Mouse (Mus musculus) small intestine, adult 2 months (tissue): ENCODE data around the gene Cnr2. TPM values are rescaled to one million over a fixed set of nuclear protein-coding genes. Genes with fewer than 3 reads are reported as not detected.

Experiments used
- H3K27ac ChIP-seq: fragments of 200-500 bp; 2 replicates; pipeline ENCODE4 v1.5.1; 2012; ENCODE audit warnings: low read depth, low read length, control low read depth, inconsistent platforms; ENCODE audit not compliant: insufficient read depth
- H3K27me3 ChIP-seq: fragments of 200-500 bp; 2 replicates; pipeline ENCODE4 v1.6.1; 2012; ENCODE audit warnings: mild to moderate bottlenecking, moderate library complexity, low read length, inconsistent platforms; ENCODE audit not compliant: control insufficient read depth, insufficient read depth
- H3K36me3 ChIP-seq: fragments of 200-500 bp; 2 replicates; pipeline ENCODE4 v1.6.1; 2012; ENCODE audit warnings: mild to moderate bottlenecking, low read length, control low read depth, inconsistent platforms; ENCODE audit not compliant: control insufficient read depth, insufficient read depth
- H3K4me1 ChIP-seq: fragments of 200-500 bp; 2 replicates; pipeline ENCODE4 v1.6.1; 2012; ENCODE audit warnings: low read length, inconsistent platforms, mixed read lengths; ENCODE audit not compliant: control insufficient read depth, insufficient read depth, insufficient read length
- H3K4me3 ChIP-seq: fragments of 200-500 bp; 2 replicates; pipeline ENCODE4 v1.5.1; 2012; ENCODE audit warnings: low read depth, mild to moderate bottlenecking, control low read depth, inconsistent platforms, low read length, moderate library complexity
- CTCF ChIP-seq: fragments of 200-500 bp; IDR thresholded peaks from 2 replicates; pipeline ENCODE4 v1.5.1; 2012; ENCODE audit warnings: low read depth, mild to moderate bottlenecking, control low read depth, inconsistent platforms, low read length, moderate library complexity, mixed read lengths; ENCODE audit not compliant: insufficient replicate concordance, insufficient read length; ENCODE audit errors: extremely low read depth
- POLR2A ChIP-seq: fragments of 200-500 bp; IDR thresholded peaks from 2 replicates; pipeline ENCODE4 v1.6.1; 2012; ENCODE audit warnings: low read depth, mild to moderate bottlenecking, control low read depth, inconsistent platforms, low read length, moderate library complexity
- WGBS: fragments of 180-500 bp; shearing (Covaris S2); methylation state at CpG from one replicate; pipeline ENCODE4 v1.1.7; 2018; 5-methylcytosine and 5-hydroxymethylcytosine counted together
- polyA plus RNA-seq: library from polyadenylated mRNA; depleted of rRNA; stranded (reverse); fragments of >200 nt; gene quantifications from 2 replicates; pipeline ENCODE4 v1.2.3, GENCODE M21; 2012; rRNA removed

The Cnr2 gene
- polyA plus RNA-seq = 1.0 and 1.1 TPM in 2 replicates

DNA sequence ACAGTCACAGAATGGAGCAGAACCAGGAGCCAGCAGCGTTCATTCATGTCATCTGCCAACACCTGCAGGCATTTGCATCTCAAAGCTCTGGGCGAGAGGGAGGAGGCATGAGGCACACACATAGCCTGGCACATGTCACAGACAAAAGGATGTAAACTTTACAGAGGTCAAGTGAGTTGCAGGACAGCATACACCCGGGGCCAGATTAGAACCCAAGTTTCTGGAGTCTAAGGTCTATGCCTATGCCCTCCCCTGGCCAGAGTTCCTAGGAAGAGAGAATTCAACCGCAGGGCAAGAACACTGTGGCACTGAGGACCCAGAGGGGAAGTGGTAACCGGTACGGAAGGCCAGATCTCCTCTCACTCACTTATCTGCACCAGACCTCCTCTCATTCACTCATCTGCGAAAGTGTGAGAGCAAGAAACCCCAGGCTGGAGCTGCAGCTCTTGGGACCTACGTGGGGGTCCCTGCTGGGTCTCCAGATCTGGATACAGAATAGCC is at the start of gene Cnr2:
Gene Cnr2, plus strand, starts transcription at position 324 of the 501 bp plus-strand sequence.
- H3K27ac ChIP-seq = no peak within 1 kb of the TSS
- peak within 1 kb of the TSS; percentile 42 for H3K4me3 ChIP-seq
- H3K4me1 ChIP-seq = peaks cover 3% of the 10 kb centered on the region; the same call in 1 of the 2 replicates
- H3K27me3 ChIP-seq = no peaks in the 10 kb centered on the region
- no peak for TF ChIP-seq POLR2A
- TF ChIP-seq CTCF = no peak
- 68% methylated on average over 8 of the region's 8 CpGs for WGBS
- H3K36me3 ChIP-seq = no peaks in the 10 kb centered on the region

DNA sequence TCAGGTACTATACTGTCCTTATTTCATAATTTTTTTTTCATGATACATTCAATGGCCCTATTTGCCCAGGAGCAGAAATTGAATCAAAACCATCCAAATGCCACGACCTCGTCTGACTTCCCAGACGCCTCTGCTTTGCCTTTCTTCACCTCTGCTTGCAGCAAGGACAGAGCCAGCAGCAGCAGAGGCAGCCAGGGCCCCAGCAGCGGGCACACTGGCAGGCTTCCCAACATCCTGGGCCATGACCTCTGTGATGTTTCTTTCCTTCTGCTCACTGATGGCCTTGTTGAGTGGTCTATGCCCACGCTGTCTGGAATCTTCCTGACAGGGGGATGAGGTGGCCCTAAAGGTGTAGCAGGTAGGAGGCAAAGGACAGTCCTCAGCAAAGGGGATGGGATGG is 47.6 kb upstream of the Cnr2 start:
- H3K4me3 ChIP-seq = no peak overlapping the region
- H3K4me1 ChIP-seq = no peaks in the 10 kb centered on the region
- no peaks in the 10 kb centered on the region for H3K27me3 ChIP-seq
- 69% methylated on average over 5 of the region's 5 CpGs for WGBS
- H3K27ac ChIP-seq = no peak overlapping the region
- TF ChIP-seq CTCF (no peak), POLR2A (no peak)
- H3K36me3 ChIP-seq = no peaks in the 10 kb centered on the region

DNA sequence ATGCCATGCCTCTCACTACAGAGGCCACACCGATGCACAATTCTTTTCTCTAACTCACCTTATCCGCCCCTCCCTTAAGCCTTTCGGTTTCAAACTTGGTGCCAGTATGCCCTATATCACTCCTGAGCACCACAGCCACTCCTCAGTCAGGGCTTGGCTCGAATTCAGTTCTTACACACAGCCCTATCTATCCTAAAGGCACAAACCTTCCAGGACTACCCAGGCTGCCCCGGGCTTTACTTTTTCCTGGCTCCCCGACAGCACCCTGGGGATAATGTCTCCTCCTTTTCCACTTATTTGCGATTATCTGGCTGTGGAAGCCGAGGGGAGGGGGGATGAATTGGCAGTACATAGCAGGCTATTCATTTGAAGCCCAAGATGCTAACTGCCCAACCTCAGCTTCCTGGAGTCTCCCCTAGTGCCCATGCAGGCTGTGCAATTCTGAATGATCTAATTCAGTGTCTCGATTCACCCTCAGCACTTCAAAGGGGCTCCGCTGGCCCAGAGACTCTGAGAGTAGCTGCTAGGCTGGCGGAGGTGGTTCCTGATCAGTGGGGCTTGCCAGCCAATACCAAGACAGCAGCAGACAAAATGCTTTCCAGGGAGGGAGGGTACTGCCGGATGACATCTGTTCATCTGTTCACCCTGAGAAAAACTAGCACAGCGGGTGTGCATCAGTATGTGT is 44.6 kb upstream of the Cnr2 start:
- Histone ChIP-seq H3K4me1 (no peaks in the 10 kb centered on the region), H3K36me3 (no peaks in the 10 kb centered on the region), H3K27ac (no peak overlapping the region), H3K4me3 (no peak overlapping the region), H3K27me3 (no peaks in the 10 kb centered on the region)
- 32% methylated on average over 13 of the region's 13 CpGs for WGBS
- no peak for TF ChIP-seq POLR2A
- TF ChIP-seq CTCF = no peak

DNA sequence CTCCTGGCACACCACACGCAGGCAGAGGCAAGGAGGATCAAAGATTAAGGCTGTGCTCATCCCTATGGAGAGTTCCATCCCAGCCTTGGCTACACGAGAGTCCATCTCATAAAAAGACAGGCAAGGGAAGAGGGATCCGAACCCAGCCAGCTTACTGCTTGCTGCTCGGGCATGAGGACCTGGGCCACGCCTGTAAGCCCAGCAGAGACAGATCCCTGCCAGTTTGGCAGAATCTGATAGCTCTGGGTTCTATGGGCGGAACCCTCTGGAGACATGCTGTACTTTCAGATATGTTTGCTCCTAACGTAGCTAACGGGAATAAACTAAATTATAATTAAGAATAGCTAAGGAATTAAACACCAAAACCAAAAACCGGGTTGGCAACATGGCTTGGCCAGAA is 43.3 kb upstream of the Cnr2 start:
- no peaks in the 10 kb centered on the region for H3K4me1 ChIP-seq
- no peaks in the 10 kb centered on the region for H3K27me3 ChIP-seq
- H3K27ac ChIP-seq = no peak overlapping the region
- TF ChIP-seq CTCF = no peak
- no peaks in the 10 kb centered on the region for H3K36me3 ChIP-seq
- WGBS = 64% methylated on average over 9 of the region's 9 CpGs
- H3K4me3 ChIP-seq = no peak overlapping the region

DNA sequence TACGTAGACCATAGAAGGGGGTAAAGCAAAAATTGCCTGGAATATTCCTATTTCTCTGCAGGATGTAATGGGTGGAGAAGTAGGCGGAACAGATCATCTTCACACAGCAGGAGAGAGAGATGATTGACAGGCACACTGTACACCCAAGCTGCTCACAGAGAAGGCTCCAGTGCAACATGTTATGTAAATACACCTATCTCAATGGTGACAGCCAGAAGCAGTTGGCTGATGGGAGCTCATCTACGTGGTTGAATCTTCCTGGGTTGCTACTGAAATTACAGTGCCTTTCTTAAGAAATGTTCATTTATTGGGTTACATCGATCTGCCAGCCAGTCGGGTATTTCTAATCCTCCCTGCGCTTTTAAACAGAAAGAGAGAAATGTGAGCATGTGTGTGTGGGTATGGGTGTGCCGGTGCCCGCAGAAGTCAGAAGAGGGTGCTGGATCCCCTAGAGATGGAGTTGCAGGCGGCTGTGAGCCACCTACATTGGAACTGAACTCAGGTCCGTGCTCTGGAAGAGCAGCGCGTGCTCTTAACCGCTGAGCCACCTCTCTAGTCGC is 41.1 kb upstream of the Cnr2 start:
- Histone ChIP-seq H3K4me3 (no peak overlapping the region), H3K4me1 (no peaks in the 10 kb centered on the region), H3K27ac (no peak overlapping the region), H3K27me3 (no peaks in the 10 kb centered on the region), H3K36me3 (no peaks in the 10 kb centered on the region; the same call in 1 of the 2 replicates)
- TF ChIP-seq POLR2A (no peak), CTCF (no peak)
- WGBS = 94% methylated on average over 14 of the region's 14 CpGs

DNA sequence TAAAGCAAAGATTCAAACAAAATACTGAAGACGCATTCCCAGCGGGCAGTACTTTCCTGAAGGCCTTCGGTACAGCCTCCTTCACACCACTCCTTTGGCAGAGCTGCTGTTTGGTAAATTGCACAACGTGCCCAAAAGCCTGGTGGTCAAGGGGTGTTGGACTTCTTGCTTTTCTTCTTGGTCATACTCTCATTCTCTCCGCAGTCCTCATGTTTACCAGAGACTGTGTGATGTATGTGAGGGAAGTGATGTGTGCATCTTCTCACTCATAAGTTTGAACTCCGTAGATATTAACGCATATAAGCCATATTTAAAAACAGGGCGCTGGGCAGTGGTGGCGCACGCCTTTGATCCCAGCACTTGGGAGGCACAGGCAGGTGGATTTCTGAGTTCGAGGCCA is 40.6 kb upstream of the Cnr2 start:
- no peak overlapping the region for H3K4me3 ChIP-seq
- no peak for TF ChIP-seq POLR2A
- no peak for TF ChIP-seq CTCF
- WGBS = 68% methylated on average over 11 of the region's 11 CpGs
- H3K4me1 ChIP-seq = no peaks in the 10 kb centered on the region
- no peak overlapping the region for H3K27ac ChIP-seq
- no peaks in the 10 kb centered on the region; the same call in 1 of the 2 replicates for H3K36me3 ChIP-seq
- H3K27me3 ChIP-seq = no peaks in the 10 kb centered on the region

DNA sequence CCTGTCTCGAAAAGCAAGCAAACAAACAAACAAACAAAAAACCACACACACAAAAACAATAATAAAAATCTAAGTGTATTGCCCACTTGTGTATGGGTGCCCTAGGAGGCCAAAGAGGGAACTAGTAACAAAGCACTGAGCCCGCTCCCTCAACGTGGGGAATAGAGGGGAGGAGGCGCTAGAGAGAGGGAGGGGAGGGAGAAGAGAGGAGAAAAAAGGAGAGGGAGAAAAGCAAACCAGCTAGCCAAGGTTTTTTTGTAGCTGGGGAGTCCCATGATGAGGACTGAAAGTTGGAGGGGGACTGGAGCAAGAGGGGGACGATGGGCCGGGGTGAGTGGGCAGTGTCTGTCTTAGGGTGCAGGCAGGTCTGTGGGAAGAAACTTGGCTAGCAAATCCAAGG is 40.1 kb upstream of the Cnr2 start:
- TF ChIP-seq CTCF (no peak), POLR2A (no peak)
- peak overlapping the region; percentile 79 for H3K27ac ChIP-seq
- peak overlapping the region; percentile 80 for H3K4me3 ChIP-seq
- no peaks in the 10 kb centered on the region for H3K4me1 ChIP-seq
- no peaks in the 10 kb centered on the region for H3K27me3 ChIP-seq
- H3K36me3 ChIP-seq = no peaks in the 10 kb centered on the region; the same call in 1 of the 2 replicates
- WGBS = under 1% methylated on average over 6 of the region's 6 CpGs
